Mouse (Mus musculus) ES-E14 (cell line): ENCODE data around the gene Nrde2. TPM values are rescaled to one million over a fixed set of nuclear protein-coding genes. Genes with fewer than 3 reads are reported as not detected.

Source experiments
- DNase-seq: peaks from one replicate; pipeline ENCODE4 v3.0.0-alpha.2; 2013; ENCODE audit warnings: low read depth, low spot score
- H3K27ac ChIP-seq: 2 replicates; pipeline ENCODE4 v1.5.1; 2012; ENCODE audit warnings: low read depth, mild to moderate bottlenecking, low read length, moderate library complexity, mixed read lengths; ENCODE audit not compliant: poor library complexity, insufficient read depth, severe bottlenecking
- H3K36me3 ChIP-seq: 2 replicates; pipeline ENCODE4 v1.6.1; 2012; ENCODE audit warnings: mild to moderate bottlenecking, low read length, moderate library complexity, mixed read lengths; ENCODE audit not compliant: control insufficient read depth, poor library complexity, insufficient read depth, severe bottlenecking
- H3K4me1 ChIP-seq, 2 experiments: fragments of 150-350 bp in 1 of 2; sonication (generic) in 1 of 2; 2 replicates each; pipeline ENCODE4 v1.6.1; 2012; ENCODE audit warnings: low read length in 2 of 2, mild to moderate bottlenecking in 1 of 2, mixed read lengths in 1 of 2; ENCODE audit not compliant: control insufficient read depth in 2 of 2, insufficient read depth in 2 of 2, poor library complexity in 1 of 2
- H3K4me3 ChIP-seq, 2 experiments: fragments of 150-350 bp in 1 of 2; sonication (generic) in 1 of 2; 2 replicates each; pipeline ENCODE4 v1.5.1; 2012; ENCODE audit warnings: low read length in 2 of 2, low read depth in 1 of 2, mild to moderate bottlenecking in 1 of 2, mixed read lengths in 1 of 2; ENCODE audit not compliant: insufficient read depth in 1 of 2, poor library complexity in 1 of 2, severe bottlenecking in 1 of 2
- H3K9ac ChIP-seq: 2 replicates; pipeline ENCODE4 v1.6.1; 2012; ENCODE audit warnings: low read depth, mild to moderate bottlenecking, low read length, mixed read lengths; ENCODE audit not compliant: poor library complexity, insufficient read depth, severe bottlenecking
- H3K9me3 ChIP-seq: fragments of 150-350 bp; sonication (generic); 2 replicates; pipeline ENCODE4 v1.6.1; 2012; ENCODE audit warnings: low read depth, mild to moderate bottlenecking, low read length; ENCODE audit not compliant: control insufficient read depth, insufficient read depth
- CHD2 ChIP-seq: IDR thresholded peaks from 2 replicates; pipeline ENCODE4 v1.6.1; 2014; ENCODE audit warnings: mild to moderate bottlenecking, low read depth, low read length, inconsistent platforms
- HCFC1 ChIP-seq: IDR thresholded peaks from 2 replicates; pipeline ENCODE4 v1.6.1; 2012; ENCODE audit warnings: low read length, inconsistent platforms, borderline replicate concordance; ENCODE audit not compliant: insufficient read depth
- MAFK ChIP-seq: IDR thresholded peaks from 2 replicates; pipeline ENCODE4 v1.6.1; 2014; ENCODE audit warnings: mild to moderate bottlenecking, low read depth, low read length, inconsistent platforms; ENCODE audit not compliant: insufficient read depth
- ZC3H11A ChIP-seq: IDR thresholded peaks from 2 replicates; pipeline ENCODE4 v1.6.1; 2012; ENCODE audit warnings: low read depth, mild to moderate bottlenecking, inconsistent platforms, low read length, borderline replicate concordance
- ZNF384 ChIP-seq: IDR thresholded peaks from 2 replicates; pipeline ENCODE4 v1.6.1; 2012; ENCODE audit warnings: low read depth, low read length, inconsistent platforms
- in situ Hi-C, 2 experiments: fragments of 600-800 bp; cut with MboI; formaldehyde crosslinking; loops; one replicate each; pipeline ENCODE4 v1.15.1; 2025; ENCODE audit warnings: low sequenced_read_pairs in 2 of 2, inconsistent platforms in 1 of 2; ENCODE audit not compliant: unreplicated experiment in 2 of 2
- total RNA-seq: library from RNA; depleted of rRNA; stranded (reverse); fragments of 300-350 nt; gene quantifications from 2 replicates; pipeline ENCODE4 v1.2.3, GENCODE M21; 2012

The Nrde2 gene
- total RNA-seq, 1 experiment, result 36.4 TPM

GRCm38 (mm10) chr12:100144269-100144668 is 15.2 kb downstream of the Nrde2 start:
- Histone ChIP-seq H3K27ac (no peak overlapping the region), H3K36me3 (peaks cover 37% of the 10 kb centered on the region), H3K4me1 (no peaks in the 10 kb centered on the region), H3K9ac (no peak overlapping the region), H3K4me3 (no peak overlapping the region), H3K9me3 (no peaks in the 10 kb centered on the region)
- DNase-seq, result no peak
- in situ Hi-C loops, result no loop called here
- no peak for TF ChIP-seq MAFK
- no peak for TF ChIP-seq CHD2
- no peak for TF ChIP-seq HCFC1
- no peak for TF ChIP-seq ZNF384
- TF ChIP-seq ZC3H11A, result no peak

- TF ChIP-seq MAFK, result no peak
- no peak for TF ChIP-seq ZNF384
- no peak for TF ChIP-seq CHD2
- no peak for TF ChIP-seq ZC3H11A
- TF ChIP-seq HCFC1, result no peak
- H3K36me3 ChIP-seq, result peaks cover 31% of the 10 kb centered on the region
- in situ Hi-C loops, result no loop called here
- no peak overlapping the region for H3K4me3 ChIP-seq
- no peak for DNase-seq
- no peaks in the 10 kb centered on the region for H3K9me3 ChIP-seq
- H3K9ac ChIP-seq, result no peak overlapping the region
- H3K4me1 ChIP-seq, result no peaks in the 10 kb centered on the region
- H3K27ac ChIP-seq, result no peak overlapping the region
These were observed 15.7 kb downstream of the Nrde2 start for GRCm38 (mm10) chr12:100143737-100144136.

GRCm38 (mm10) chr12:100142848-100143523 is 16.5 kb downstream of the Nrde2 start:
- no peak for TF ChIP-seq MAFK
- TF ChIP-seq ZNF384, result no peak
- no peak for TF ChIP-seq CHD2
- TF ChIP-seq HCFC1, result no peak
- no peak for TF ChIP-seq ZC3H11A
- H3K9me3 ChIP-seq, result no peaks in the 10 kb centered on the region
- H3K36me3 ChIP-seq, result peaks cover 28% of the 10 kb centered on the region
- peaks cover 0 to 3% of the 10 kb centered on the region in 2 experiments; a peak in 1 of 4 replicates for H3K4me1 ChIP-seq
- no peak overlapping the region for H3K9ac ChIP-seq
- in situ Hi-C loops, result no loop called here
- H3K4me3 ChIP-seq, result no peak overlapping the region
- H3K27ac ChIP-seq, result no peak overlapping the region
- no peak for DNase-seq

- H3K27ac ChIP-seq, result no peak overlapping the region
These were observed 24.3 kb downstream of the Nrde2 start for GRCm38 (mm10) chr12:100135117-100135516.

More at GRCm38 (mm10) chr12:100135117-100135516, 24.3 kb downstream of the Nrde2 start:
- H3K4me3 ChIP-seq, result no peak overlapping the region
- H3K36me3 ChIP-seq, result peaks cover 50% of the 10 kb centered on the region
- TF ChIP-seq ZNF384 (no peak), CHD2 (no peak), HCFC1 (no peak), ZC3H11A (no peak), MAFK (no peak)
- H3K4me1 ChIP-seq, result peaks cover 3 to 6% of the 10 kb centered on the region in 2 experiments; a peak in 2 of 4 replicates
- in situ Hi-C loops, result no loop called here
- no peak overlapping the region for H3K9ac ChIP-seq
- H3K9me3 ChIP-seq, result no peaks in the 10 kb centered on the region
- DNase-seq, result no peak
